Mouse (Mus musculus) stomach, postnatal 0 days (tissue): ENCODE data around the gene Mboat7. TPM values are rescaled to one million over a fixed set of nuclear protein-coding genes. Genes with fewer than 3 reads are reported as not detected.

Experiments
- ATAC-seq: fragments of 200-750 bp; cut with Nextera tagmentation; 2 replicates; pipeline ENCODE4 v1.8.0; 2017; ENCODE audit not compliant: low FRiP score, low TSS enrichment
- DNase-seq: peaks from one replicate; pipeline ENCODE4 v3.0.0-alpha.2; 2016; ENCODE audit warnings: low spot score
- H3K27ac ChIP-seq: fragments of 300-500 bp; sonication (generic); replicated peaks from 2 replicates; pipeline ENCODE4 v1.5.1; 2014; ENCODE audit warnings: mild to moderate bottlenecking, control low read depth
- H3K27me3 ChIP-seq: fragments of 300-500 bp; sonication (generic); 2 replicates; pipeline ENCODE4 v1.6.1; 2014; ENCODE audit warnings: low read length; ENCODE audit not compliant: control insufficient read depth, insufficient read depth
- H3K36me3 ChIP-seq: fragments of 300-500 bp; sonication (generic); 2 replicates; pipeline ENCODE4 v1.6.1; 2014; ENCODE audit warnings: low read length, mixed read lengths; ENCODE audit not compliant: control insufficient read depth, insufficient read depth
- H3K4me1 ChIP-seq: fragments of 300-500 bp; sonication (generic); replicated peaks from 2 replicates; pipeline ENCODE4 v1.6.1; 2014; ENCODE audit warnings: antibody characterized with exemption; ENCODE audit not compliant: control insufficient read depth, insufficient read depth
- H3K4me2 ChIP-seq: fragments of 300-500 bp; sonication (generic); replicated peaks from 2 replicates; pipeline ENCODE4 v1.6.1; 2014; ENCODE audit warnings: low read depth, mild to moderate bottlenecking, control low read depth, moderate library complexity
- H3K4me3 ChIP-seq: fragments of 300-500 bp; sonication (generic); 2 replicates; pipeline ENCODE4 v1.5.1; 2014; ENCODE audit warnings: low read depth, low read length, control low read depth
- H3K9ac ChIP-seq: fragments of 300-500 bp; sonication (generic); 2 replicates; pipeline ENCODE4 v1.6.1; 2014; ENCODE audit warnings: mild to moderate bottlenecking, low read length, control low read depth, mixed read lengths
- H3K9me3 ChIP-seq: fragments of 300-500 bp; sonication (generic); 2 replicates; pipeline ENCODE4 v1.6.1; 2016; ENCODE audit warnings: low read length; ENCODE audit not compliant: control insufficient read depth
- CTCF ChIP-seq: IDR thresholded peaks from 2 replicates; pipeline ENCODE4 v1.5.1; 2016; ENCODE audit warnings: antibody characterized with exemption, low read depth, mild to moderate bottlenecking, moderate library complexity
- EP300 ChIP-seq: optimal IDR thresholded peaks from 2 replicates; pipeline ENCODE3; 2016; ENCODE audit warnings: antibody characterized with exemption
- WGBS: fragments of 180-500 bp; shearing (Covaris S2); extraction: QIAGEN DNeasy Blood & Tissue Kit; methylation state at CpG from one replicate; pipeline ENCODE4 v1.1.7; 2014; 5-methylcytosine and 5-hydroxymethylcytosine counted together
- polyA plus RNA-seq: library from polyadenylated mRNA; unstranded; fragments of >200 nt; fragmentation: Nextera tagmentation; extraction: Ambion mirVana; gene quantifications from 2 replicates; pipeline ENCODE4 v1.2.1, GENCODE M21; 2015

Mboat7 gene
- polyA plus RNA-seq, 1 experiment from 2014 or later: 27.1 TPM

GRCm38 (mm10) chr7:3666921-3667391 lies 26.4 kb downstream of the Mboat7 start:
- H3K4me3 ChIP-seq: no peak overlapping the region
- no peak for ATAC-seq

GRCm38 (mm10) chr7:3665215-3666114 lies 27.9 kb downstream of the Mboat7 start, which contains the start of gene Leng1:
Leng1 (minus strand) TSS chr7:3665840.
- TF ChIP-seq EP300 (no peak), CTCF (no peak)
- H3K4me3 ChIP-seq: peak within 1 kb of the TSS; percentile 64
- ATAC-seq: peak; percentile 98
- H3K36me3 ChIP-seq: peaks cover 14% of the 10 kb centered on the region
- H3K4me2 ChIP-seq: peak within 1 kb of the TSS; percentile 63
- 3% methylated on average over 45 of the region's 45 CpGs for WGBS
- H3K27ac ChIP-seq: peak within 1 kb of the TSS; percentile 91
- peak within 1 kb of the TSS; percentile 78 for H3K9ac ChIP-seq
- no peaks in the 10 kb centered on the region for H3K9me3 ChIP-seq
- H3K27me3 ChIP-seq: no peaks in the 10 kb centered on the region
- peak; percentile 96 for DNase-seq
- H3K4me1 ChIP-seq: no peaks in the 10 kb centered on the region

More at GRCm38 (mm10) chr7:3666921-3667391, 26.4 kb downstream of the Mboat7 start:
- peak; percentile 46 for TF ChIP-seq CTCF
- TF ChIP-seq EP300: no peak
- H3K36me3 ChIP-seq: peaks cover 7% of the 10 kb centered on the region; the same call in 1 of the 2 replicates
- H3K9me3 ChIP-seq: no peaks in the 10 kb centered on the region
- H3K9ac ChIP-seq: no peak overlapping the region
- H3K4me2 ChIP-seq: no peak overlapping the region
- H3K27ac ChIP-seq: no peak overlapping the region
- peak; percentile 44 for DNase-seq
- 23% methylated on average over 14 of the region's 14 CpGs for WGBS
- no peaks in the 10 kb centered on the region for H3K27me3 ChIP-seq
- H3K4me1 ChIP-seq: no peaks in the 10 kb centered on the region

- Histone ChIP-seq H3K27me3 (no peaks in the 10 kb centered on the region), H3K9me3 (no peaks in the 10 kb centered on the region), H3K4me3 (peak overlapping the region; percentile 64), H3K4me1 (no peaks in the 10 kb centered on the region), H3K4me2 (peak overlapping the region; percentile 63), H3K27ac (peak overlapping the region; percentile 91), H3K36me3 (peaks cover 22% of the 10 kb centered on the region), H3K9ac (peak overlapping the region; percentile 78)
- peak; percentile 47 for ATAC-seq
- TF ChIP-seq EP300 (no peak), CTCF (no peak)
- peak; percentile 53 for DNase-seq
- WGBS: 26% methylated on average over 15 of the region's 15 CpGs
Observed at GRCm38 (mm10) chr7:3664524-3665214, 28.7 kb downstream of the Mboat7 start.

GRCm38 (mm10) chr7:3658578-3658977 lies 34.7 kb downstream of the Mboat7 start:
- Histone ChIP-seq H3K9ac (no peak overlapping the region), H3K9me3 (no peaks in the 10 kb centered on the region), H3K27ac (no peak overlapping the region), H3K36me3 (peaks cover 50% of the 10 kb centered on the region), H3K4me1 (no peaks in the 10 kb centered on the region), H3K27me3 (no peaks in the 10 kb centered on the region), H3K4me3 (no peak overlapping the region), H3K4me2 (no peak overlapping the region)
- ATAC-seq: no peak
- no peak for DNase-seq
- WGBS: 92% methylated on average over 14 of the region's 14 CpGs
- no peak for TF ChIP-seq EP300
- TF ChIP-seq CTCF: no peak

- H3K27ac ChIP-seq: no peak overlapping the region
- H3K27me3 ChIP-seq: no peaks in the 10 kb centered on the region
- DNase-seq: no peak
- H3K4me1 ChIP-seq: no peaks in the 10 kb centered on the region
- H3K4me2 ChIP-seq: no peak overlapping the region
- TF ChIP-seq EP300: no peak
- TF ChIP-seq CTCF: no peak
- WGBS: 85% methylated on average over 4 of the region's 4 CpGs
- H3K4me3 ChIP-seq: no peak overlapping the region
- peaks cover 57% of the 10 kb centered on the region for H3K36me3 ChIP-seq
- no peak for ATAC-seq
- no peaks in the 10 kb centered on the region for H3K9me3 ChIP-seq
- no peak overlapping the region for H3K9ac ChIP-seq
Observed at GRCm38 (mm10) chr7:3656966-3657365, 36.4 kb downstream of the Mboat7 start.
